Mouse (Mus musculus) telencephalon, adult 2 months (tissue): ENCODE results near the gene Rabep1.
A peak's percentile ranks its signal among the peaks of the same experiment; 100 is the strongest.
"Not testable (repeated sequence)": the region's sequence is repeated elsewhere in the genome, so short reads cannot be mapped to it uniquely, and the experiment has no call there.

Experiments used
- DNase-seq: peaks from one replicate; pipeline ENCODE4 v3.0.0-alpha.2; 2011; ENCODE audit warnings: low read depth, low spot score

The Rabep1 gene

DNA sequence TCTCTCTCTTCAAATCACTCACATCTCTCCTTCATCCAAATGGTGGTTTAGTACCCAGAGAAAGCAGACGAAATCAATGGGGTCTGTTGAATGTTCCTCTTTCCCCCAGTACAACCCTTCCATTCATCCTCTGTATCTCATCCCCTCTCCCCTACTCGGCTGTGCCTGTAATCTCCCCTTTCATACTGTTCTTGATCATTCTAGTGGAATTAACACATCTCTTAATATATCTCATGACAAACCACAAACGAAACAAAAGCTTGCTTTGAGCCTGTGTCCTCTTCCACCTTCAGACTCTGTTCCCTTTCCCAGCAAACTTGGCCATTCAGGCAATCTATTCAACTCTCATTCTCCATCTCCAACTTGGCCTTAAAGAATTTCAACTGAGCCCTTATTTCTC lies 13.4 kb upstream of the Rabep1 start:
- no peak for DNase-seq

DNA sequence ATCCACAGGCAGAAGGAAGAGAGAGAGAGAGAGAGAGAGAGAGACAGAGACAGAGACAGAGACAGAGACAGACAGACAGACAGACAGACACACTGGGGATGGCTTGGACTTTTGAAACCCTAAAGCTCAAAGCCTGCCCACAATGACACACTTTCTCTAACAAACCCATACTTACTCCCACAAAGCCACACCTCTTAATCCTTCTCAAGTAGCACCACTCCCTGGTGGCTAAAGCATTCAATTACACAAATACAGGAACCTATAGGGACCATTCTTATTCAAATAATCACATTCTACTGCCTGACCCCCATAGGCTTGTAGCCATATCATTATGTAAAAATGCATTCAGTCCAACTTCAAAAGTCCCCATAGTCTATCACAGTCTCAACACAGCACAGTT lies 11.2 kb upstream of the Rabep1 start:
- no peak for DNase-seq

DNA sequence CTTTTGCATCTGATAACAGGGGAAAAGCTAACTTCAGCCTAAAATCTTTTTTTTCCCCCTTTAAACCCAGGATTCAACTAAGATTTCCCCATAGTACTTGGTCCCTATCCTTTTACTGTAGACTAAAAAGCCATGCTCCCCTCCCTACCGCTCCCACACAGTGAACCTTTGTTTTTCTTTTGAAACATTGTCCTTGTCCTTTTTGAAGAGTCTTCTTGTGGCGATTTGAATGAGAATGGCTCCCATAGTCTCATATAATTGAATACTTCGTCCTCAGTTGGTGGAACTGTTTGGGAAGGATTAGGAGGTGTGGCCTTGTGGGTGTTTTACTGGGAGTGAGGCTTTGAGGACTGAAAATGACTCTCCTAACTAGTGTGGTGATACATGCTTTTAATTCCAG lies 10.7 kb upstream of the Rabep1 start:
- no peak for DNase-seq

DNA sequence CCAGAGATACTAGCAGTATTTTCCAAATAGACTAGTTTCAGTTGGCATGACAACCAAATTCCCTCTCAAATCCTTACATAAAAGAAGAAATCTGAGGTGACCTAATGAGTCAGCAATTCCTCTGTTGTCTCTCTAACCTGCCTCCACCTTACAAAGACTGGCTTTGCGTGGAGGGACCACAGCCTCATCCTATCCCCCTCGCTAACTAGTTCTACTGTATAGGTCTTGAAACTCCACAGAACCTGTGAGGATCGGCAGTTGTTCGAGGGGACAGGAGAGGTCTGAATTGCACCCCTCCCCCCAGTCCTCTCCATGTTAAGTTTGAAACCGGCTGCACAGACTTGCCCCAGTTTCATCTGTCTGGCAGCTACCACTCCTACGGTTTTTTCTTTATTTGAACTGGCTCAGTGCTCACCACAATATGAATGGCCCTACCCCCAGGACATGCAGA lies 9.2 kb upstream of the Rabep1 start:
- DNase-seq: peak; percentile 45

DNA sequence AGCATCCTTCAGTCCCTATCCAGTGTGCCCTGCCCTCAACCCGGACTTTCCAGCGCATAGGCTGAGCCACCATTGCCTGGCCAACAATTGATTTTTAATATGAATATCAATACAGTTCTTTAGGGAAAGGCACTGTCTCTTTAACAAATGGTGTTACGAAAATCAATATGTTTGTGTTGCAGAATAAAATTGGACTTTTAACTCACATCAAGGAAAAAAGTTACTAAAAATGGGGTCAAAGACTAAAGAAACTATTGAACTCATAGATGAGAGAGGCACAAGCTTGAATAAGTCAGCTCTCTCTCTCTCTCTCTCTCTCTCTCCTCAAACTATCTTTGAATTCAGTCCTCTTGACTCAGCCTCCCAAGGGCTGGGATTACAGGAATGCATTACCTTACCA lies 7.5 kb upstream of the Rabep1 start:
- no peak for DNase-seq

DNA sequence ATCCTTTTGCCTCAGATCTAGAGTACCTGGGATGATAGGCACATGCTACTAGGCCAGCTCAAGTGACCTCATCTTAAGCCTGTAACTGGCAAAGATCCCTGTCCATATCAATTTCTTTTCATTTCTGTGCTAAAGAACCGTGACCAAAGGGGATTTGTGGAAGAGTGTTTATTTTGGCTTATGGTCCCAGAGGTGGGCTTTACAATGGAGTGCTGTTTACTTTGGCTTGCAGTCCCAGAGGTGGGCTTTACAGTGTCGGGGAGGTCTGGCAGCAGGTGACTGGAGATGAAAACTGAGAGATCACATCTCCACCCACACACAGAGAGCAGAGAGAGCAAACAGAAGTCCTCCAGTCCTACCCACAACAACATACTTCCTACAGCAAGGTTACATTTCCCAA lies 6.0 kb upstream of the Rabep1 start:
- DNase-seq: no peak

DNA sequence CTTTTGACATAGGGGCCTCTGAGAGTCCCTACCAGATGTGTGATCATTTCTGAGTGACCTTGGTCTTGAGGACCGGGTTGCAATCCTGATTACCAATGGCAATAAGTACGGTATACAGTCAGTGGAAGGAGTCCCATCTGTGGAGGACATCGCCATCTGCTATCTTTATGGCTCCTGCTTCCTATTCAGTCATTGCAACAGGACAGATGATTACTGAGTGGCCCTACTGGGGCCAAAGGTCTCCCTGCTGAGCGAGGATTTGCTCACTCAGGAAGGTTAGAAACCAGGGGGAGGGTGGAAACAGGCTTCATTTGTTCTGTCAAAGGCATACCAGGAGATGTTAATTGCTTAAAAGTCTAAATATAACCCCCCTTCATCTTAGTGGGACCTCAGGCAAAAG lies 1.6 kb upstream of the Rabep1 start:
- no peak for DNase-seq

DNA sequence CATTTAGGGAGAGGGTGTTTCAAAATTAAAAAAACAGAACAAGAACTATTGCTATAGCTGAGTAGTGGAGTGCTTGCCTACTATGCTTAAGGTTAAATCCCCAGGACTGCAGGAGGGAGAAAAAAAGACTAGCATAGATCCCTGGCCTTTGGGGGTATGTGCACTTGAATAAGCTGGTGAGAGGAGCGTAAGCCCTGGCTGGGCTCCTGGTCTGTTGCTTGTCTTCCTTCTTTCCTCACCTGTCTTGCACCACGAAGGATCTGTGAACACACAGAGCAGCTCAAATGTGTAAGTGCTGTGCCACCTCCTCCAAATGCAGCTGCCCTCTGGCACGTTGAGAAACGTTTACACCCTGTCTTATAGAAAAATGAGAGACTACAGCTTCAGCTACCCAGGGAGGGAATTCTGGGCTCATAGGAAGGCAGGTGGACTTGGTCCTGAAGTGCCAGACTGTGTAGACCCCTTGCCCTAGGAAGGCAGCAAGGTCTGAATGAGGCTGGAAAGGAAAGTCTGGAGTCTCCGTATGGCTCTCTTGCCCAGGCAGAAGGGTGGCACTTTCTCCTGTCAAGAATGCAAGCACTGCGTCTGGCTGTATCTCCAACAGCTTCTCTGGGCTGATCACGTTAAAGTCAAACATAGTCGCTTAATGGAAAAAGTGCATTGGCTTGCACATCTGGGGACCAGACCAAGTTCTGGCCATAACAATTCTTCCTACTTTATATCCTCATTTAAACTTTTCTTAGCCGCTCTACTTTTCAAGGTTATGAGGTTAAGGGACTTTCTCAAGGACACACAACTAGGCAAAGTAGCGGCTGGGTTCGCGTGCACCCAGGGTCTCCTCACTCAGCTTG lies 652 bp upstream of the Rabep1 start:
- DNase-seq: no peak

DNA sequence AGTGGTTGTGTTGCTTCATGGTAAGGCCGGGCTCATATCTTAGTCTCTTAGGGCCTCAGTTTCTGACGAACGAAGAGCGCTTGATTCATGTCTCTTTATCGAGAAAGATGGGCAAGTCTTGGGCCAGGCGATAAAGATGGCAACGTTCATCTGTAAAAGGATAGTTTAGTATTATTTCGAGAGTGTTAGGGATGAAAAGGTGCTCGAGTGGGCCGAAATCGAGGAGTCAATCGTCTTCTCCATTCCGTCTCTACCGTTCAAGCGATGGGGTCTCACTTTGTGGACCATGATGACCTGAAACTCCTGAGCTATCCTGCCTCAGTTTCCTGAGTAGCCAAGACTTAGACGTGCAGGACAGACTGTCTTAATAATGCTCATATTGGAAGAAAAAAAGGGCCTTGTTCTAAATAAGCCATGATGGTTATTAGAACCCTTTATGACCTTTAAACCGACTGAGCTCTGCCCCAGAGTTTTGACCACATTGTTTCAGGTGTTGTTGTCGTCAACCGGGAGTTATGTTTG lies 940 bp downstream of the Rabep1 start:
- peak; percentile 15 for DNase-seq

DNA sequence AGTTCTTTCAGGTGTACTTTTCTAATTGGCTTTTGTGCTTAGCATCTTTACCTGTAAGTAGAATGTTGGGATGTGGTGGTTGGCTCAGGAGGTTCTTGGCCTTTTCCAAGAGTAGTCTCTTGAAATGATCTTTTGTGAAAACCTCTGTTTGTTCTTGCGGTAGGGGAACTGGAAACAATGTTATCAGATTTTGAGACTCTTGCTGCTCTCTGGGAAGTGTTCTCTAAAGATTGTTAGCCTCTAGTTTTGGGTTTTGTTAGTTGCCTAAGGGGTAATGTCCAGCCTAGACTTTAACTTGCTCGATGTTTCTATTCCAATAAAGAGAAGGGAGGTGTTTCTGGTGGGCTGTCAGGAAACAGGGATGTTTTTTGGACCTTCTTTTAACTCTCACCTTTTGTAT lies 1.5 kb downstream of the Rabep1 start:
- no peak for DNase-seq

DNA sequence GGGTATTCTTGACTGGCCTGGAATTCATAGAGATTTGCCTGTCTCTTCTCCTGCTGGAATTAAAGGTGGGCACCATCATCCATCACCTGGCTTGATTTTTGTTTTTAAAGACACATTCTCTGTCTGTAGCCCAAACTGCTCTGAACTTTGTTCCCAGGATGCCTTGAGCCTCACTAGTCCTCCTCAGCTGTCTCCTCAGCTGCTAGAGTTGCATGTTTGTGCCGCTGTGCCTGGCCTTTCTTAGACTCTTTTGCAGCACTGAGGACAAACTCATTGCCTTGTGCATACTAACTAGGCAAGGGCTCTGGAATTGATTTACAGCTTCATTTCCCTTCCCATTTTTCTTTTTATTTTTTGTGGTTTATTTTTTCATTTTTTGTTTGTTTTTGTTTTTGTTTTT lies 15.8 kb downstream of the Rabep1 start:
- no peak for DNase-seq

DNA sequence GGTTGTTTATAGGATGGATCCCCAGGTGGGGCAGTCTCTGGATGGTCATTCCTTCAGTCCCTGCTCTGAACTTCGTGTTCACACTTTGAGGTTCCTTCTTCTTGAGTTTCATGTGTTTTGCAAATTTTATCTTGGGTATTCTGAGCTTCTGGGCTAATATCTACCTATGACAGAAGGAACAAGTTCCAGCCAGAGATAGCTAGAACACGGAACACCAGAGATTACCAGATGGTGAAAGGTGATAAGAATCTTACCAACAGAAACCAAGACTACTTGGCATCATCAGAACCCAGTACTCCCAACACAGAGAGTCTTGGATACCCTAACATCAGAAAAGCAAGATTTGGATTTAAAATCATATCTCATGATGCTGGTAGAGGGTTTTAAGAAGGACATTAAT lies 18.6 kb downstream of the Rabep1 start:
- not testable (repeated sequence) for DNase-seq

DNA sequence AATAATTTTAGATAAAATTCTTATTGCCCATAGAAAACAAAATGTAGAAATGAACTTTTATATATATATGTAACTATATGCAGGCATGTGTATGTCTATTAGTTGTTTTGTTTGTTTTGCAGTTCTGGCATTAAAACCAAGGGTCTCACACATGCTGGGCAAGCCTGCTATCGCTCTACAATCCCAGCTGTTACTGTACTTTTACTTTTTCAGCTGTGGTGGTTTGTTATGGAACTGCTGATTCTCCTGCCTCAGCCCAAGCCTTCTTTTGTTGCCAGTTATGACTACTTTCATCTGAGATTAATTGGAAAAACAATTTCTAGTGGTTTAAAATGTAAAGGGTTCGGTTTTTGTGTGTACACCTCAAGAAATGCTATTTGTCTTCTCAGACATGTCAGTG lies 20.6 kb downstream of the Rabep1 start:
- DNase-seq: no peak

DNA sequence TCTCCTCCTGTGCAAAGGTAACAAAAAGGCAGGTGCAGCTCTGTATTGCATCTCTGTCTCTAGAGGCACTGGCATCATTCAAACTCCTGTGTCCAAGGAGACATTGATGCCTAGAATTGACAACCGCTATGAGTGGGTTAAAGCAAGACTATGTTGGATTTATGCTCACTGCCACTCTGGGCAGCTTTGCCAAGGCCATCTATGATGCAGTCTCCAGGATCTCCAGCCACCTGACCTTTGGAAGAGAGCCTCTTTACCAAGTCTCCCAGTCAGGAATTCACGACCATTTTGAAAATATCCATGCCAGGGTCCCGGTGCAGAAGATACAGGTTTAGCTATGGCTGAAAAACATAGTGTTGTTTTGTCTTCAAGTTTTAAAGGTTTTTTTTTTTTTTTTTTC lies 24.7 kb downstream of the Rabep1 start:
- DNase-seq: no peak

DNA sequence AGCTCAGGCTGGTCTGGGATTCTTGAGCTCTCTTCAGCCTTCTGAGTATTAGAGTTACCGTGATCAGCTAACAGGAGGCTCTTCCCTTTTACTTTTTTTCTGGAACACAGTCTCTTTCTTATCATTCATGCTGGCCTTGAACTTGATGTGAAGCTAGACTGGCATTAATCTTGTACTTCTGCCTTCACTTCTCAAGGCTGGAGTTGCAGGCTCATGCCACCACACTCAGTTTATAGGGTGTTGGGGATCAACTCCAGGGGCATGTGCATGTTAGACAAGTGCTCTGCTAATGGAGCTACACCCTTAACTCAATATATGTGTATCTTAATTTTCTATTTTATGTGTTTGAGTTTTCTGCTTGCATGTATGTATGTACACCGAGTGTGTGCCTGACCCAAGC lies 25.2 kb downstream of the Rabep1 start:
- no peak for DNase-seq

DNA sequence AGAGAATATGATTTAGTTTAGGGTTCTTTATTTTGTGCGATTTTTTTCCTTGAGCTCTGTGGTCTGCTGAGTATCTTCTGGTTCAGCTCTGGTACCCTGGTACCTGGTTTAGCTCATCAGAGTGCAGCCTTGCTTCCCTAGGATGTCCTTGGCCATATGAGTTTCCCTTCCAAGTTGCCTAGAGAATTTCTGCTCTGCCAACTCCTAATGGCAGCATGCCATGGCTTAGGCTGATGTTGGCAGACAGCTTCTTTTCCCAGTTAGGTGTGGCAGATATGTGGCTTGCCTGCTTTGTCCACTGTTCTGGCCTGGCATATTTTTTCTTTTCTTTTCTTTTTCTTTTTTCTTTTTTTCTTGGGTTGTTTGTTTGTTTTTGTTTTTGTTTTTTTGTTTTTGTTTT lies 25.8 kb downstream of the Rabep1 start:
- DNase-seq: peak; percentile 45

DNA sequence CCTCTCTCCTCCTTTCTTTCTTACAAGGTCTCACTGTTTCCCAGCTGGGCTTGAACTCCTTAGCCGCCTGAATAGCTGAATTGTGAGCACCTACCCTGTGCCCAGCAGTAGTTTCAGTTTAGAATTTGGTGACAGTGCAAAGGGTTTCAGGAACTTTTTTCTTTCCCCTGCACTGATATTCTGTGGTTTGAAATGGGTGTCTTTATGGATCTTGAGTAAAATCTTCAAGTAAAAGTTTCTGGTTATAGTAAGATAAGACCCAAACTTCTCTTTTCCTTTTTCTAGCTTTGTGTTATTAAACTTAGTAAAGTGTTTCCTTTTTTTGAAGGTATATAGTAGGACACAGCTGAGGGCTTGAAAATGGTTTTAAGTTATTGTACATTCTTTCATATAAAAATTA lies 26.5 kb downstream of the Rabep1 start:
- no peak for DNase-seq

DNA sequence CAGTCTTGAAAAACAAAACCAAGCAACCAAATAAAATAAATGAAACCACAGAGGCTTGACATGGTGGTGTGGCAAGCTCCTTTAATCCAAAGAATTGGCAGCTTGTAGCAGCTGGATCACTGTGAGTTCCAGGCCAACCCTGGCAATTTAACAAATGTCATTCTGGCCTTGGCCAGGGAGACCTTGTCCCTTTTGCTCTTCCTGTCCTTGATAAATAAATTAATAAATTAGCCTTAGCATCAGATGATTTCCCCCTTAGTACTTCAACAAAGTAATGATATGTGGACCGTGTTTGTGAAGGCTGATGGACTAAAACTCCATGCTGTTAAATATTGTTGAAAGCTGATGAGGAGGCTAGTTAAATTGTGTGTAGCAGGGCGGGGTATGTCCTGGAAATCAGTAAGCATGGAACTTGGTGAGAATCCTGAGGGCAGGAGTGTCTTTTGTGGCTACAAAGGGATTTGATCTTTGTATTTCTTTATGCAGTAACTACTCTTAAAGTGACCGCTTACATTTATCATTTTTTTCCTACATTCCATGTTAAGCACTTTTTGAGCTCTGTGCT lies 27.3 kb downstream of the Rabep1 start:
- DNase-seq: no peak

DNA sequence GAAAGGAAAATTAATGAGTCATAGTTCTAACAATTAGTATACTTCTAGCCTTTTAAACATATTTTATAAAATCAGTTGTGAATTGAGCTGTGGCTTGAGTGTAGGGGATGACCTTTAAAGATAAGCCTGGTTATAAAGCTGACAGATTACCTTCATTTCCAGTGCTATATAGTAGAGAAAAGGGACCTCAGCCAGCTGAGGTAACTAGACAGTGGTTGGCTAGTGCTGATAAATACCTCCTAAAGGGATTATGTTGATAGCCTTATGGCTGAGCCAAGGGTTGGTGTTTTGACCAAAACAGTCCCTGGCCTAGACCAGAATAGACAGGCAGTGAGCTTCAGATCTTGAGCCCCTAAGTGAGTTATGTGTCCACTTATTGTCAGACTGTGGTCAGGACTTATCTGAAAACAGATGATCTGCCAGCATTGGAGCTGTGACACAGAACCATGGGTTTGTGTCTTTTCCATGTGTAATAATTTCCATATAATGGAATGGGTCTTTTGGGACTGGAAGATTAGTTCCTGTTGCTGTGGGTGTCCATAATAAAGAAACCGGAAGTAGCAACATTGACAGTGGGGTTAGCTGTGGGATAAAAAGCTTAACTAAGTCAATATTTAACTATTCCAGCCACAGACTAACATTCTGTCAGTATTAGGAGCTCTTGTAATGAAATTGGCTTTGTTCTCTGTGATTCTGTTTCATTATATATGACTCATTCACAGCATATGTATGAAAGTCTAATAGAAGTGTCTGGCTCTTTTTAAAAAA lies 29.5 kb downstream of the Rabep1 start:
- no peak for DNase-seq

DNA sequence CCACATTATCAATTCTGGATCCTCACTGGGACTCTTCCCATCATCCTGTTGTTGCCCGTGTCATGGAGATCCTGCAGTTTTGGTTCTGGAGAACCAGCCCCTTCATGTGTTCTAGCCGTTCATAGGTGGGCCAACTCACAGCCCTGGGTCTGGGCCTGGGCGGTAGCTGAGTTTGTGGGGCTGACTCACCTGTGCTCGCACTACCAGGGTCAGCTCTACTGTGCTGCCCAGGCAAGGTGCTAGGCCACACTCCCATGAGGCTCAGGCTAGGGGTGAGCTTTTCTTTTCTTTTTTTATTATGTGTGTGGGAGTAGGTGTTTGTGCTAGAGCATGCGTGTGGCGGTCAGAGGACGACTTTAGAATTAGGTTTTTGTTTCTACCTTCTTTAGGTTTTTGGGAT lies 33.1 kb downstream of the Rabep1 start:
- DNase-seq: no peak

DNA sequence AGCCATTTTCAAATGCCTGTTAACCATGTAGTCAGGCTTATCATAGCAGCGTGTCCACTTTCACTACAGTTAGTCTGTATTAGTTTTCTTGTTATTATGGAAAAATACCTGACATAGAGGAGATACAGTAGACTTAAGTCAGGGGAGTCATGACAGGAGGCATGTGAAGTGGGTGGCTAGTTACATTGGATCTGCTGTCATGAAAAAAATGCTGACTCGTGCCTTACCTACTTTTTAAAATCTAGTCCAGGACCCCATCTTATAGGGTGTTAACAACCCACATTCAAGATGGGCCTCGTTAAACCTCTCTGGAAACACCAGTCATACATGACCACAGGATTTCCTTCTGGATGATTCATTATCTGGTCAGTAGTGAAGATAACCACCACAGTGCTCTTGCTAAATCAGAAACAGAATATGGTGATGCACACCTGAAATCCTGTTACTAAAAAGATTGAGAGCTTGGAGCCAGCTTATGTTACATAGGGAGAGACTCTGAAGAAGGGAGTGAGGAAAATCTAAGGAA lies 38.4 kb downstream of the Rabep1 start:
- no peak for DNase-seq

DNA sequence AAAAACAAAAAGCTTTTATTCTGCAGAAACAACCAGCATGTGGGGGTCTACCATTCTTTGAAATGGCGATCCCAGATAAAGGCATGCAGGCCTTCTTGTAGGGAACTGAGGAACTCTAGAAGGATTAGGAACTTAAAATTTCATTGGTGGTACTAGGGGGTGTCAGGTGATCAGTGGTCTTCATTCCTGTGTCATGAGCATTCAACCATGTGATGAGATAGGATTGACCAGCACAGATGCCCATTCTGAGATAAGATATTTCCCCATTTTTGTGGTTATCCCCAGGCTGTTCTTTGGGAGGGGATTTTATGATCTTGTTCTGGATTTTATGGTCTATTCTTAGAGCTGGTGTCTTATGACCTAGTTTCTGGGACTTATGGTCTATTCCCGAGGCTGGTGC lies 46.1 kb downstream of the Rabep1 start:
- no peak for DNase-seq
